Mouse (Mus musculus) E14TG2a.4 (cell line): ENCODE measurements around the gene Hoxa4.
A peak's percentile ranks its signal among the peaks of the same experiment; 100 is the strongest.

Experiments
- H3K27me3 ChIP-seq: 2 replicates; pipeline ENCODE4 v1.6.1; 2014; ENCODE audit warnings: low read length, control low read depth; ENCODE audit not compliant: insufficient read depth
- H3K36me3 ChIP-seq: 2 replicates; pipeline ENCODE4 v1.6.1; 2014; ENCODE audit warnings: low read length, control low read depth; ENCODE audit not compliant: insufficient read depth
- H3K4me1 ChIP-seq: replicated peaks from 2 replicates; pipeline ENCODE4 v1.6.1; 2014; ENCODE audit warnings: low read depth, low read length, control low read depth
- H3K4me3 ChIP-seq: replicated peaks from 2 replicates; pipeline ENCODE4 v1.5.1; 2014; ENCODE audit warnings: mild to moderate bottlenecking, low read length
- H3K9me3 ChIP-seq: 2 replicates; pipeline ENCODE4 v1.6.1; 2014; ENCODE audit warnings: low read length, control low read depth
- CTCF ChIP-seq: conservative IDR thresholded peaks from 2 replicates; pipeline ENCODE4 v1.5.1; 2014; ENCODE audit warnings: low read length
- NANOG ChIP-seq: IDR thresholded peaks from 2 replicates; pipeline ENCODE4 v1.6.1; 2014; ENCODE audit warnings: borderline replicate concordance, low read length, mixed read lengths
- POU5F1 ChIP-seq: IDR thresholded peaks from 2 replicates; pipeline ENCODE4 v1.6.1; 2014; ENCODE audit warnings: low read length, borderline replicate concordance

Gene Hoxa4

DNA sequence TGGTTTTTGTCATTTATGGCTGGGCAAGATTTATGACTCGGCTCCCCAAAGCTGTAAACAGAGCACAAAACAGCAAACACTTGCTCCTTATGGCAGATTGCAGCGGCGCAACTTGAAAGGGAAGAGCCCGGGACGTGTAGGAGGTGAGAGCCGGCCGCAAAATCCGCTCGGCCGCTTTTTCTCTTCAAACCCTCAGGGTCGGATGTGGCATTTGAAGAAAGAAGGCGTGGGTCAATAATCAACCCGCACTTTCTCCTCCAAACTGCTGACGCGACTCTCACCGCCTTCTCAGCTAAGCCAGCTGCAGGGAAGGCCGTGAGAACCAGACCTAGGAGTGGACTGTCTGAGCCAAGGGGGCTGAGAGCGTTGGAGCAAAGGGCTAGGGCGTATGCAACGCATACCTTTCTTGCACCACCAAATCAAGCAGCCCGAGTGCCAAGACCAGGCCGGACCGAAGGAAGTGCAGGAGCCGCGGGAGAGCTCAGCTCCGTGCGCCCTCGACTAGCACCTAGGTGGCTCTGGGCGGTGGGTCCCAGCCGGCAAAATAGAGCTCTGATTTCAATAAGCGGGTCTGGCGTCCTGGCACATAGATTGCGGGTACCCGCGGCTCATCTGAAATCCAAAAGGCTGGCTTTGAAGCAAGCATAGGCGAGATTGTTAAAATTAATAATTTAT, 14.4 kb downstream of the Hoxa4 start, which contains the start of gene 5730596B20Rik:
5730596B20Rik (plus strand) TSS at position 438 of the 675 bp plus-strand sequence.
- Histone ChIP-seq H3K4me1 (peaks cover 46% of the 10 kb centered on the region), H3K27me3 (peaks cover 95% of the 10 kb centered on the region), H3K9me3 (no peaks in the 10 kb centered on the region), H3K36me3 (no peaks in the 10 kb centered on the region), H3K4me3 (peak within 1 kb of the TSS; percentile 17; the same call in 1 of the 2 replicates)
- TF ChIP-seq CTCF (no peak), POU5F1 (no peak), NANOG (no peak)

DNA sequence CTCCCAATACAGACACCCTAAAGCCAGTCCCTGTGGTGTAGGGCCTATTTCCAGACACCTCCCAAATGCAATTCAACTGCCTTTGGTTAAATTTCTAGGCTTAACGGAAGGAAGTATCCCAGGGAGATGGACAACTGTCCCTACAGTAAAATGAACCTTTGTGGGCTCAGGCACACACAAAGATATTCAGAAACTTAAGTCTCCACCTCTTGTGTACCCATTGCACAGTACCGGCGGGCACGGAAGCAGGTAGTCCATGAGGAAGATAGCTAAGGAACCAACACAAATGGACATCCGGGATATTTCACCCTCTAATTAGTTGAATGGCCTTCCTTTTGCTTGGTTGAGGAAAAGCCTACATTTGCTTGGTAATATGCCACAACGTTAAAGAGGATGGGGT, 15.2 kb downstream of the Hoxa4 start:
- Histone ChIP-seq H3K4me3 (no peak overlapping the region), H3K36me3 (no peaks in the 10 kb centered on the region), H3K27me3 (peaks cover 95% of the 10 kb centered on the region), H3K9me3 (no peaks in the 10 kb centered on the region), H3K4me1 (peaks cover 52% of the 10 kb centered on the region)
- TF ChIP-seq CTCF (no peak), NANOG (no peak), POU5F1 (no peak)

DNA sequence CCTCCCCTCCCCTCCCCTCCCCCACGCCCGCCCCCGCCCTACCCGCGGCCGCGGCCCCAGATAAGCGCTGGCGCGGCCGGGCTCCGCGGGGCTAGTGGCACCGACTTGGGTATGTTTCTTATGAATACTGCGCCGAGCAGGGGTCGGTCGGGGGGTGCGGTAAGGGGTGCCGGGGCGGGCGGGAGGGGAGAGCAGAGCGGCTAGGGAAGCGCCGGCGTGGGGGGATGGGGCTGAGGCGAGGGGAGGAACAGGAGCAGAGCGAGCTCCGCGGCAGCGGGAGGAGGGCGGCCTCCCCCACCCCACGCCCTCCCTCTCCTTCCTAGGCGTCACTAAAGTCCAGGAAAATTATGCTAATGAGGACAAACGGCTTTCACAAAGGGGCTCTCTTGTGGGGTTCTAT, 15.7 kb downstream of the Hoxa4 start:
- TF ChIP-seq POU5F1, result no peak
- TF ChIP-seq CTCF, result no peak
- no peak for TF ChIP-seq NANOG
- Histone ChIP-seq H3K9me3 (no peaks in the 10 kb centered on the region), H3K36me3 (no peaks in the 10 kb centered on the region), H3K4me3 (no peak overlapping the region), H3K4me1 (peaks cover 53% of the 10 kb centered on the region), H3K27me3 (peaks cover 95% of the 10 kb centered on the region)

DNA sequence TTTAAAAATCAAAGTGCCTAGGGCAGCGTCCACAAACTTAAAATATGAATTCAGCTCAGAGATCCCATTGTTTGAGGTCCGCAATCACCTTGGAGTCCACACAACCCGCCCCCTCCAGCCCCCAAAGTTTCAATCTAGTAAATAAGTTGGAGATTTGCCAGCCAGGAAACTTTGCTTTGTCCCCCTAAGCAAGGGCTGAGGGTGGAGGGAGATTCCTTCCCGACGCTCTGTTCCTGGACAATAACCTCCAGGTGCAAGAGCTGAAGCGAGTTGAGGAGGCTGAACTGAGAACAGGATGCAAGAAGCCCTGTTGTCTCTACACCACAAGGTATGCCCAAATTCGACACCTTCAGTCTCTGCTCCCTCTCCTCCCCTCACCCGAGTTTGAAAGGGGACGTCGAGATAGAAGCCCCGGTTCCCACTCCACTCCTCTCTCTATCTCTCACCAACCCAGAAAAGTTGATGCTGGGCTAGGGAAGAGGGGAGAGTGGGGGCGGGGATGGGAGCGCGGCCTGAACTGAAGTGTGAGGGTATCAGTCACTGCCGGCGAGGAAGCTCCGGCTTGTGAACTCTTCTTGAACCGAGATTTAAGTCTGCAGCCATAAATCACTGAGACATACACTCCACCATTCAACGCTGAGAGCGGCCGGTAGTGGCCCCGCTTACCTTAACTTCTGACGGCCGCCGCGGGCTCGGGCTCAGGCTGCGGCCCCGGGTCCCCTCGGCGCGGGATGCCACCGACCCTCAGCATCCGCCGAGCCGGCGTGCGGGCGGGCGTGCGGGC, 16.4 kb downstream of the Hoxa4 start:
- peaks cover 95% of the 10 kb centered on the region for H3K27me3 ChIP-seq
- peak overlapping the region; percentile 58 for H3K4me3 ChIP-seq
- no peaks in the 10 kb centered on the region for H3K36me3 ChIP-seq
- TF ChIP-seq CTCF (no peak), NANOG (no peak), POU5F1 (no peak; the same call in 1 of the 2 replicates)
- peaks cover 53% of the 10 kb centered on the region for H3K4me1 ChIP-seq
- no peaks in the 10 kb centered on the region for H3K9me3 ChIP-seq

DNA sequence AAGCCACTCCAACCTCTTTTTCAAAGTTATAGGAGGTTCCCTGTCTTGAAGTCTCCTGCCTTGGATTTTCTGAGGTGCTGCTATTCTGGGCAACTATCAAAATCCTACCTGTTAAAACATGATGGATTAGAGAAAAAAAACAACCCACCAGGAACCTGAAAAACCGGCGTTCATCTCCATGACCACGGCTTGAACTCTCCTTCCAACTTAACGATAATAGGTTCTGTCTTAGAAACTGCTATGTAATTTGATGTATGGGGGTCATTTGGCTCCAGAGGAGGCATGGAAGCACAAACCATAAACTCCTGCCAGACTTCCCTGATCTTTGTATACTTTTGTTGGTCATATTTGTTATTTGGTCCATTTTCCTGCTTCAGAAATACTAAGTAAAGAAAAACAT, 17.9 kb downstream of the Hoxa4 start:
- Histone ChIP-seq H3K4me3 (no peak overlapping the region), H3K9me3 (no peaks in the 10 kb centered on the region), H3K27me3 (peaks cover 93% of the 10 kb centered on the region), H3K36me3 (no peaks in the 10 kb centered on the region), H3K4me1 (peaks cover 53% of the 10 kb centered on the region)
- no peak for TF ChIP-seq CTCF
- no peak for TF ChIP-seq NANOG
- TF ChIP-seq POU5F1, result no peak

GRCm38 (mm10) chr6:52172501-52172900, 19.1 kb downstream of the Hoxa4 start:
- TF ChIP-seq POU5F1 (no peak), NANOG (no peak), CTCF (no peak)
- Histone ChIP-seq H3K27me3 (peaks cover 93% of the 10 kb centered on the region), H3K4me3 (peak overlapping the region; percentile 73), H3K9me3 (no peaks in the 10 kb centered on the region; the same call in 1 of the 2 replicates), H3K36me3 (no peaks in the 10 kb centered on the region), H3K4me1 (peaks cover 63% of the 10 kb centered on the region)

DNA sequence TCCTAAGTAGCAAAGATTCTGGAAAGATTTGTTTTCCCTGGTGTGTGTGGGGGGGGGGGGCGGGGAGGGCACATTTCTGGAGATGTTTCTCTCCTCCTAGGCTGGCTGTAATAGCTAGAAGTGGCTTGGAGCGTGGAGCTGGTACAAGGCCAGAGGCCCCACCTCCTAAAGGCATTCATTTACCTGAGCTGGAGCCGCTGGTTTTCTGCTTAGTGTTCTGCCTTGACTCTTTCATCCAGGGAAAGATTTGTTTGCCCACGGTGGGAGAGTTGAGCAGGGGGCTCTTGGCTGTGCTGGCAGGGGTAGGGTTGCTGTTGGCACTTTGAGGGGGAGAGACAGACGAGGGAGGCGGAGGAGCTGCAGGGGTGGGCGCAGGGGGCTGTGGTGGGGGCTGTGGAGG, 19.6 kb downstream of the Hoxa4 start:
- peaks cover 59% of the 10 kb centered on the region for H3K4me1 ChIP-seq
- H3K27me3 ChIP-seq, result peaks cover 93% of the 10 kb centered on the region
- no peaks in the 10 kb centered on the region for H3K36me3 ChIP-seq
- no peak for TF ChIP-seq POU5F1
- TF ChIP-seq CTCF, result no peak
- no peak for TF ChIP-seq NANOG
- no peaks in the 10 kb centered on the region; the same call in 1 of the 2 replicates for H3K9me3 ChIP-seq
- H3K4me3 ChIP-seq, result peak overlapping the region; percentile 73

DNA sequence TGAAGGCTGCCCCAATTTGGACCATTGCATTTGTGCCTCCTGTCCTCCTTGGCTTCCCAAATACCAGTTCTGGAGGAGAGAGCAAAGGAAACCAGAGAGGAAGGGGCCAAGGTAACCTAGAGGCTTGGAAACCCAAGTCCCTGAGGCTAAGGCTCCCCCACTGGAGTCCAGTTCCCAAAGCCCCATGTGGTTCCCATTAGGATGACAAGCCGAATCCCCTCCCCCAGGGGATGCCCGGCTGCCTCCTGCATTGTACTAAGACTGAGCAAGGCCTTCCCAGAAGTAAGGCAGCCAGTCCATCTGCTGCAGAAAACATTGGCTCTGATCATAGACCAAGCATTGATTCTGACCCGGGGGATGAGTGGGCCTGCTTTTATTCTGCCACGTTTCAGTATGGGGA, 20.2 kb downstream of the Hoxa4 start:
- TF ChIP-seq POU5F1 (no peak), CTCF (no peak), NANOG (no peak)
- no peak overlapping the region for H3K4me3 ChIP-seq

GRCm38 (mm10) chr6:52170898-52171223, 20.7 kb downstream of the Hoxa4 start:
- no peak for TF ChIP-seq NANOG
- TF ChIP-seq POU5F1, result no peak
- TF ChIP-seq CTCF, result no peak
- H3K9me3 ChIP-seq, result no peaks in the 10 kb centered on the region; the same call in 1 of the 2 replicates
- H3K36me3 ChIP-seq, result no peaks in the 10 kb centered on the region
- H3K4me3 ChIP-seq, result peak overlapping the region; percentile 50
- peaks cover 94% of the 10 kb centered on the region for H3K27me3 ChIP-seq
- peaks cover 52% of the 10 kb centered on the region for H3K4me1 ChIP-seq

More for the DNA sequence above, 20.2 kb downstream of the Hoxa4 start:
- Histone ChIP-seq H3K9me3 (no peaks in the 10 kb centered on the region; the same call in 1 of the 2 replicates), H3K36me3 (no peaks in the 10 kb centered on the region), H3K27me3 (peaks cover 93% of the 10 kb centered on the region), H3K4me1 (peaks cover 54% of the 10 kb centered on the region)
